Mouse (Mus musculus) megakaryocyte-erythroid progenitor cell, adult 5-6 weeks (primary cell): ENCODE data around the gene Krtap19-2. TPM values are rescaled to one million over a fixed set of nuclear protein-coding genes. Genes with fewer than 3 reads are reported as not detected.

Experiments used
- ATAC-seq: replicated peaks from 2 replicates; pipeline ENCODE4 v1.8.0; 2016; ENCODE audit warnings: mild to moderate bottlenecking, inconsistent platforms; ENCODE audit not compliant: severe bottlenecking, poor library complexity, low FRiP score, low TSS enrichment
- total RNA-seq, 2 experiments: library from RNA; stranded (forward) in 1 of 2; stranded (reverse) in 1 of 2; fragments of 200-1000, 215-1000 nt in 1 of 2; fragments of >200 nt in 1 of 2; fragmentation: Nextera tagmentation in 1 of 2; gene quantifications; 2 replicates each; pipeline ENCODE4 v1.2.3; 2014 to 2017

Krtap19-2 gene
- total RNA-seq (2014; fragmentation: Nextera tagmentation), result not detected in 2 replicates
- not detected in 2 replicates for total RNA-seq (2017)

GRCm38 (mm10) chr16:88874169-88874568 is at the start of gene Krtap19-2:
Gene Krtap19-2, minus strand, starts transcription at chr16:88874269.
- no peak for ATAC-seq

GRCm38 (mm10) chr16:88896357-88896756 is 22.3 kb upstream of the Krtap19-2 start, which contains the start of gene Krtap19-5:
Gene Krtap19-5, minus strand, starts transcription at chr16:88896457.
- ATAC-seq, result no peak

DNA sequence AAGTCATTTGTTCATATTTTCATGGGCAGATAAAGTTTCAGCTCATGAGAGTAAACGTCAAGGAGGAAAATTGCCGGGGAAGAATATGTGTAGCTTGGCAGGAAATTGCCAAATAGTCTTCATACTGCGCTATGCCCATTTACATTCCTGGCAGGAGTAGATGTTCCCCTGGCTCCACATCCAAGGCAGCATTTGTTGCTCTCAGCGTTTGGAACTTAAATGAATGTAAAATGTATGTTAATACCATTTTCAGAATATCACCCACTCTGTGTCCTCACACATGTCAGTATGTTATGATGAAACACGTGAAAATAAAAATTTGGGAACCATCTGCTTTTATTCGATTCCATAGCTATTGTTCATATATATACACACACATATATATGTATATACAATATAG is 12.8 kb upstream of the Krtap19-2 start:
- ATAC-seq, result no peak

GRCm38 (mm10) chr16:88884989-88885388 is 10.9 kb upstream of the Krtap19-2 start, which contains the start of gene Krtap19-4:
Gene Krtap19-4, minus strand, starts transcription at chr16:88885089.
- ATAC-seq, result no peak

DNA sequence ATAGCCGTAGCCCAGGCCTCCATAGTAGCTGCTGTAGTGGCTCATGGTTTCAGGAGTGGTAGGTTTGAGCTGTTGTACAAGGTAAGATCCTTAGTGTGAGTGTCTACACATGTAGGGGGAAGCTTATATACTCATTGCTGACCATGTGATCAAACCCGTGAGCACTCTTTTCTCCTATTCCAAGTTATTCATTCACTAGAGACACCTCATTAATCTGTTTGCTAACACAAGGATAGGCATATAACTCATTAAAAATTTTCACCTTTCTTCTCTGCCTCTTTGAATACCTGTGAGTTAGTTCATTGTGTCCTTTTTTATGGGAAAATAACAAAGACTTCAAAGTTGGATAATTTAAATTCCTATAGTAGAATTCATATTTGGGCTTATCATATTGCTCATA is 3.9 kb upstream of the Krtap19-2 start, which contains the start of gene Krtap19-3:
TSS of gene Krtap19-3 (minus strand) at position 101 of the 400 bp plus-strand sequence.
- ATAC-seq, result no peak

DNA sequence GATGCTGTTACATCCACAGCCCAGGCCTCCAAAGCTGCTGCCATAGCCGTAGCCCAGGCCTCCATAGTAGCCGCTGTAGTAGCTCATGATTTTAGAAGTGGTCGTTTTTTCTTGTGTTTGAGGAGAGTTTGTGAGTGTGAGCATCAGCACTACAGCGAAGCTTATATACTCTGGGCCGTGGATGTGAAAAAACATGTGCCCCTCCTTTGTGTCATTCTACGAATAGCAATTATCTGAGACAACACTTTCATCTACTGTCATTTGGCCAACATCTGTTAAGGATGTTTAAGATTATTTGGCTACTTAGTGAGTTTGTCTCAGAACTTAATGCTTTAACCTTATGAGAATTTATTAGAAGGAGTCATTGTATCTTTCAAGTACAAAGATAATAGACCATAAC is 4.8 kb downstream of the Krtap19-2 start, which contains the start of gene Krtap19-1:
TSS of gene Krtap19-1 (minus strand) at position 101 of the 400 bp plus-strand sequence.
- ATAC-seq, result no peak

DNA sequence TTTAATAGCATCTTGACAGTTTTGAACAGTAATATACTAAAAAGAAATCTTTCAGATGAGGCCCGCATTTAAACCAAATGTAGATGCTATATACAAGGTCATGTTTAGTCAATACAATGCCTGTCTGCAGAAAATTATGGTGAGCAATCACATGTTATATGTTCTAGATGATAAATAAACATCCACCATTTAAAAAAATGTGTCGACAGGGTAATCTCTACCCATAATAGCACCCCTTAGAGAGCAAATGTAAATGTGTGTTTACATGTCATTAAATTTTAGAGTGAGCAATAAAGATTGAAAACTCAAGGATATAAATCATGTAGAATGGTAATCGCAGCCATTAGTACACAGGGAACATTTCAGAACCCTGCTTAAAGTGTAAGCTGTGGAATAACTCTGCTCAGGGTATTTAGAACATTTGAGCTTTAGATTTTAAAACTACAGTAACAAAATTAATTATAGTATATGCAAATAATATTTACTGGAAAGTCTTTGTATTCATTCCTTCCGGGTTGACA is 9.1 kb downstream of the Krtap19-2 start:
- ATAC-seq, result no peak

GRCm38 (mm10) chr16:88851450-88851849 is 22.6 kb downstream of the Krtap19-2 start:
- no peak for ATAC-seq

DNA sequence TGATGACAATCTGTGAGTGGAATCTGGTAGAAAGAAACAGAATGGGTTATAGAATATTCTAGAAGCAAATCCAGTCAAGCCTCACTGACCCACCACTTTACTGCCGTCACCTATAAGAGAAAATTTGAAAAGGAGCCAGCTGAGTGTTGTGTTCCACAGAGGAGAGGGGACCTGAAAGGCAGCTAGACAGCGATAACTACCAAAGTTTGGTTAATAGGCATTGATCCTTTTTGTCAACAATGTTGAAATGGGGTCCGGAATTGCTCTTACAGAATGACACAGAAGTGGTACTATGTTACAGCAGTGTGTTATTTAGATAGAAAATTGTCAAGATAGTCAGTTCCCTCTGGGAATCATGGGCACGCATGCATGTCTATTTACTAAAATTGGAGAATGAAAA is 25.5 kb downstream of the Krtap19-2 start:
- ATAC-seq, result no peak

GRCm38 (mm10) chr16:88847363-88847762 is 26.7 kb downstream of the Krtap19-2 start:
- no peak for ATAC-seq

DNA sequence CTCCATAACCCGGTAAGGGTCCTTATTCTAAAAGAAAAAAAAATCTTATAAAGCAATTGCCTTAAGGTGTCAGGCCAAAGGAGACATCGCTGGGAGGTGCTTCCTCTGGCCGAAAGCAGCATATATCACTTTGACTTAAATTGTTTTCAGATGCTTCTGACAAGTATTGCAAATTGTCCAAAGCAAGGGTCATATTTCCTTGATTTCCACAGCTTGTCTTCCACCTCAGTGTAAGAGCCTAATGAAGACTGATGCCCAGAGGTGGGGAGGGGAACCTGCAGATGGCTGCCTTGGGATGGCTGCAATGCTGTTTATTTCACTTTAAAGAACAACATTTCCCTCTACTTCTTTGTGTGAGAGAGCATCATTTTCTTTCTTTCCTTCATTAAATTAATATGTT is 47.1 kb downstream of the Krtap19-2 start:
- no peak for ATAC-seq

DNA sequence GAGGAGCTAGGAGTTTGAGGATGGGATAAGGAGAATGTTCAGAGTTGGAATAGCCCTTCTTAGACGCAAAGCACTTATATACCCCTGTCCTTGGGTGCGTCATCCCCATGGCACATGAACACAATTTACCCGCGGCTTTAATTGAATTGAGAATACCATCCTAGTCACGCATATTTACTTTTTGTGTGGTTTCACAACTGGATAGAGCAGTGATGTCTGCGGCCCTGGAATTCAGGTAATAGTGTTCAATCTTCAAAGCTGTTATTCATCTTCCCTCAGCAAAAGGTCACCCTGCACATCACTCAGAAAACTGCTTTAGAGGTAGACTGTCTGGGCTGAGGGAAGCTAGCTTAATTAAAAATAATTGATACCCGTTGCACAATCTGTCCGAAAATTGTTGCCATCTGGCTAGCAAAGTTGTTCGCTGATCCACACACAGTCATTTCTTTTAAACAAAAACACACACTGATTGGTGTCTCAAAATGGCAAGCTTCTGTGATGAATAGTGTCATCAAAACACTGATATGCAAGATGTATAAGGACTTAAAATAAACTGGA is 47.9 kb downstream of the Krtap19-2 start, which contains the start of gene Krtap14:
TSS of gene Krtap14 (minus strand) at position 51 of the 558 bp plus-strand sequence.
- no peak for ATAC-seq

- ATAC-seq, result no peak
Measured at GRCm38 (mm10) chr16:88823736-88824135, 50.3 kb downstream of the Krtap19-2 start.

Other genes starting within 250 kb of the Krtap19-2 start
- not detected in 2 replicates for gene 2310079G19Rik, start 246.6 kb downstream of the Krtap19-2 start, total RNA-seq (2014; fragmentation: Nextera tagmentation)
- not detected in 2 replicates for gene 2310079G19Rik, start 246.6 kb downstream of the Krtap19-2 start, total RNA-seq (2017)
- not detected in 2 replicates for gene Krtap26-1, start 226.5 kb downstream of the Krtap19-2 start, total RNA-seq (2014; fragmentation: Nextera tagmentation)
- gene Krtap26-1, start 226.5 kb downstream of the Krtap19-2 start, total RNA-seq (2017), result not detected in 2 replicates
- not detected in 2 replicates for gene Krtap27-1, start 202.6 kb downstream of the Krtap19-2 start, total RNA-seq (2014; fragmentation: Nextera tagmentation)
- gene Krtap27-1, start 202.6 kb downstream of the Krtap19-2 start, total RNA-seq (2017), result not detected in 2 replicates
- gene 2310061N02Rik, start 166.3 kb downstream of the Krtap19-2 start, total RNA-seq (2014; fragmentation: Nextera tagmentation), result not detected in 2 replicates
- not detected in 2 replicates for gene 2310061N02Rik, start 166.3 kb downstream of the Krtap19-2 start, total RNA-seq (2017)
- not detected in 2 replicates for gene Krtap13-1, start 145.4 kb downstream of the Krtap19-2 start, total RNA-seq (2014; fragmentation: Nextera tagmentation)
- not detected in 2 replicates for gene Krtap13-1, start 145.4 kb downstream of the Krtap19-2 start, total RNA-seq (2017)
- not detected in 2 replicates for gene Krtap13, start 122.6 kb downstream of the Krtap19-2 start, total RNA-seq (2014; fragmentation: Nextera tagmentation)
- not detected in 2 replicates for gene Krtap13, start 122.6 kb downstream of the Krtap19-2 start, total RNA-seq (2017)
- not detected in 2 replicates for gene 2310034C09Rik, start 115.4 kb downstream of the Krtap19-2 start, total RNA-seq (2014; fragmentation: Nextera tagmentation)
- not detected in 2 replicates for gene 2310034C09Rik, start 115.4 kb downstream of the Krtap19-2 start, total RNA-seq (2017)
- not detected in 2 replicates for gene 2310057N15Rik, start 100.1 kb downstream of the Krtap19-2 start, total RNA-seq (2014; fragmentation: Nextera tagmentation)
- not detected in 2 replicates for gene 2310057N15Rik, start 100.1 kb downstream of the Krtap19-2 start, total RNA-seq (2017)
- gene Gm5965, start 96.4 kb downstream of the Krtap19-2 start, total RNA-seq (2014; fragmentation: Nextera tagmentation), result not detected in 2 replicates
- not detected in 2 replicates for gene Gm5965, start 96.4 kb downstream of the Krtap19-2 start, total RNA-seq (2017)
- gene Gm20741, start 62.0 kb downstream of the Krtap19-2 start, total RNA-seq (2014; fragmentation: Nextera tagmentation), result not detected in 2 replicates
- gene Gm20741, start 62.0 kb downstream of the Krtap19-2 start, total RNA-seq (2017), result not detected in 2 replicates
- gene Krtap15, start 54.1 kb downstream of the Krtap19-2 start, total RNA-seq (2014; fragmentation: Nextera tagmentation), result not detected in 2 replicates
- gene Krtap15, start 54.1 kb downstream of the Krtap19-2 start, total RNA-seq (2017), result not detected in 2 replicates
- not detected in 2 replicates for gene Krtap14, start 48.1 kb downstream of the Krtap19-2 start, total RNA-seq (2014; fragmentation: Nextera tagmentation)
- not detected in 2 replicates for gene Krtap14, start 48.1 kb downstream of the Krtap19-2 start, total RNA-seq (2017)
- not detected in 2 replicates for gene Krtap19-1, start 4.9 kb downstream of the Krtap19-2 start, total RNA-seq (2014; fragmentation: Nextera tagmentation)
- gene Krtap19-1, start 4.9 kb downstream of the Krtap19-2 start, total RNA-seq (2017), result not detected in 2 replicates
- gene Krtap19-3, start 3.8 kb upstream of the Krtap19-2 start, total RNA-seq (2014; fragmentation: Nextera tagmentation), result not detected in 2 replicates
- not detected in 2 replicates for gene Krtap19-3, start 3.8 kb upstream of the Krtap19-2 start, total RNA-seq (2017)
- gene Krtap19-4, start 10.8 kb upstream of the Krtap19-2 start, total RNA-seq (2014; fragmentation: Nextera tagmentation), result not detected in 2 replicates
- not detected in 2 replicates for gene Krtap19-4, start 10.8 kb upstream of the Krtap19-2 start, total RNA-seq (2017)
- not detected in 2 replicates for gene Krtap19-5, start 22.2 kb upstream of the Krtap19-2 start, total RNA-seq (2014; fragmentation: Nextera tagmentation)
- gene Krtap19-5, start 22.2 kb upstream of the Krtap19-2 start, total RNA-seq (2017), result not detected in 2 replicates
- not detected in 2 replicates for gene Krtap19-9b, start 58.0 kb upstream of the Krtap19-2 start, total RNA-seq (2014; fragmentation: Nextera tagmentation)
- gene Krtap19-9b, start 58.0 kb upstream of the Krtap19-2 start, total RNA-seq (2017), result not detected in 2 replicates
- gene Krtap16-3, start 88.6 kb upstream of the Krtap19-2 start, total RNA-seq (2014; fragmentation: Nextera tagmentation), result not detected in 2 replicates
- gene Krtap16-3, start 88.6 kb upstream of the Krtap19-2 start, total RNA-seq (2017), result not detected in 2 replicates
- not detected in 2 replicates for gene Krtap22-2, start 136.5 kb upstream of the Krtap19-2 start, total RNA-seq (2014; fragmentation: Nextera tagmentation)
- gene Krtap22-2, start 136.5 kb upstream of the Krtap19-2 start, total RNA-seq (2017), result not detected in 2 replicates
- not detected in 2 replicates for gene Gm10229, start 141.0 kb upstream of the Krtap19-2 start, total RNA-seq (2014; fragmentation: Nextera tagmentation)
- not detected in 2 replicates for gene Gm10229, start 141.0 kb upstream of the Krtap19-2 start, total RNA-seq (2017)
- not detected in 2 replicates for gene Krtap6-1, start 157.4 kb upstream of the Krtap19-2 start, total RNA-seq (2014; fragmentation: Nextera tagmentation)
- gene Krtap6-1, start 157.4 kb upstream of the Krtap19-2 start, total RNA-seq (2017), result not detected in 2 replicates
- gene Gm10228, start 167.2 kb upstream of the Krtap19-2 start, total RNA-seq (2014; fragmentation: Nextera tagmentation), result not detected in 2 replicates
- not detected in 2 replicates for gene Gm10228, start 167.2 kb upstream of the Krtap19-2 start, total RNA-seq (2017)
- gene Krtap6-5, start 173.6 kb upstream of the Krtap19-2 start, total RNA-seq (2014; fragmentation: Nextera tagmentation), result not detected in 2 replicates
- gene Krtap6-5, start 173.6 kb upstream of the Krtap19-2 start, total RNA-seq (2017), result not detected in 2 replicates
- gene 1110025L11Rik, start 189.7 kb upstream of the Krtap19-2 start, total RNA-seq (2014; fragmentation: Nextera tagmentation), result not detected in 2 replicates
- gene 1110025L11Rik, start 189.7 kb upstream of the Krtap19-2 start, total RNA-seq (2017), result not detected in 2 replicates
- gene Krtap6-3, start 209.7 kb upstream of the Krtap19-2 start, total RNA-seq (2014; fragmentation: Nextera tagmentation), result not detected in 2 replicates
- not detected in 2 replicates for gene Krtap6-3, start 209.7 kb upstream of the Krtap19-2 start, total RNA-seq (2017)